Mouse (Mus musculus): ENCODE measurements around the gene Krt90.

DNA sequence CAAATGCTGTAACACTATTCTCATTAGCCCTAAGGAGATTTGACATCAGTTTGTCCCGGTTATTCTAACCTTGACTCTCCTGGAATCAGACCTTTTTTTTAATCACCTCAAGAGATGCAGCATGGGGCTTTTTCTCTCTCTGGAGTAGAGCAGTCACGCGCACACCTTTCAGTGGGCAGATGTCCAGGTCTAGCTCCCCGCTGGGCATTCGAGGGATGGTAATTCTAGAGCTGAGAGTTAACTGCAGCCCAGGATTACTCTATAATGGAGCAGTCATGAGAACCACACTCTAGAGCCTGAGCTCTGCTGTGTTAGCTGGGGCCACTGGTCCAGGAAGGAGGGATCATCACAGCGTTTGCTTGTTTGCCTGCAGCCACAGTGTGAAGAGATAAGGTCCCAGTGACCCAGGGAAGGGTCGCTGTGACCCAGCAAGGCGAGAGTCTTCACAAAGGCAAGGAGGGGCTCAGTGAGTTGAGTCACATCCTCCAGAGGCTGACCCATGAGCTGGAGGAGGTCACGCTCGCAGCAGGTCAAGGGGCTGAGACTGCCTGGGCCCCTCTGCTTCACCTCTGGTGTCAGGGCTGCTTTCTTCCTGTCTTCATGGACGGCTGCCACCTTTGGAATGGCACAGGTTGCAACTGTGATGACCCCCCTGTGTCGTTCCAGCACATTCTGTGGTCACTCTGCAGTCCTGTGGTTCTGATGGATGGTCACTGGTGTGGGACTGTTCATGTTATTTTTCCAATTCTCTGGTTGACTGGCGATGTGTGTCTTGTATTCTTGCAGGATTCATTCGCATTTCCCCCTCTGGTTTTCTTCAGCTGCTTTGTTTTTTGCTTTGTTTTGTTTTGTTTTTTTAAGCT is 55.6 kb downstream of the Krt90 start:
- TF ChIP-seq CTCF (IDR thresholded peaks at IDR 0.05; ENCODE audit: insufficient read depth, low read length) (no peak), POLR2A (IDR thresholded peaks at IDR 0.05; ENCODE audit: borderline replicate concordance, extremely low read depth, low read depth, low read length) (no peak)

Data from lung, adult 2 months (tissue).